Mouse (Mus musculus): ENCODE results near the gene Gpr27. TPM values are rescaled to one million over a fixed set of nuclear protein-coding genes. Genes with fewer than 3 reads are reported as not detected.

The Gpr27 gene
- total RNA-seq, 2 experiments from 2014 or later: 4.7 to 5.8 TPM

DNA sequence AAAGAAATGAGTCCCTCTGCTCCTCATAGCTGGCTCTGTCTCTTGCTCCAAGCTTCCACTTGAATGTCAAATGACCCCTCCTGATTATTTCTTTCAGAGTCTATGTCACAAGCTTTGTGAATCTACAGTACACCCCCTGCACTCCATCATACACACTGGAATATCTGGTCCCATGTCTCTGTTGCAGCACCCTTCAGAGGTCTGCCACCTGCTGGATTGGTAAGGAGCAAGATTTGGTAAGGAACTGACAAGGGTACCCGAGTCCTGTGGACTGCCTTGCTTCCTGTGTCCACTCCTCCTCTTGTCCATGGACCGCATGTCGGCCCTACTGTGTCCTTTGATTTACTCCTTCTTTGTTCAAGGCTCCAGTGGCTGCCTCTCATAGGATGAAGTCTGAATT is 20.7 kb upstream of the Gpr27 start:
- DNase-seq (ENCODE audit: low spot score in 2 of 2): no peak

DNA sequence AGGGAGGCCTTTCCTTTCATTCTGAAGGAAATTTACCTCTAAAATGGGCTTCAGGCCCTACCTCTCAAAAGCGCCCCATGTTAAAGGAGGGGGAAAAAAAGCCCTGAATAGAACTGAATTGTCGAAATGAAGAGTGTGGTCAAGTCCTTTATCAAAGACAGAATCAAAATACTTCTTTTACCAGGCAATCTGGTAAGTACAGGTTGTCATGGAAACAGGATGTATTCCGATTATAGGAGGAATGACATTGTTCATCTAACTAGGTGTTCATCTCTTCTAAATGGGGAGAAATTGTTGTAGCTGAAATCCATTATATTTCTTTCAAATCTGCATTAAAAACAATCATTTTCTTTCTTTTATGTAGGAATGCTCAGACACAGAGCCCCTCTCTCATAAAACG is 18.0 kb upstream of the Gpr27 start:
- no peak for DNase-seq (ENCODE audit: low spot score in 2 of 2)

DNA sequence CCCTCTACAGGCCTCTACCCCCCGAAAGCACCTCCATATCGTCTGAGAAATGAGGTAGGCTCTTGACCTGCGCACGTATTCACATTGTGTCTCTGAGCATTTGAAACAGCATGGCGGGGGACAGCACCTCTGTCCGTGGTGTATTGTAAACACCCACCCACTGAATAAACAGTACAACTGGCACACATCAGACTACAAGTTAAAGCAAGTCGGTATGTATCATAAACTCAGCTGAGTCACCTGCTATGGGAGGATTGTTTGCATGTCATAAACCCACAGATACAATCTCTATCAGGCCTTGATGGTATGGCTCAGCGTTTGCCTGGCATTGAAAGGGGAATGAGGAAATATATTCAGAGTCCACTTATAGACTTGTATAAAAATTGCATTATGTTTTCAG is 15.2 kb upstream of the Gpr27 start:
- DNase-seq (ENCODE audit: low spot score in 2 of 2): no peak

DNA sequence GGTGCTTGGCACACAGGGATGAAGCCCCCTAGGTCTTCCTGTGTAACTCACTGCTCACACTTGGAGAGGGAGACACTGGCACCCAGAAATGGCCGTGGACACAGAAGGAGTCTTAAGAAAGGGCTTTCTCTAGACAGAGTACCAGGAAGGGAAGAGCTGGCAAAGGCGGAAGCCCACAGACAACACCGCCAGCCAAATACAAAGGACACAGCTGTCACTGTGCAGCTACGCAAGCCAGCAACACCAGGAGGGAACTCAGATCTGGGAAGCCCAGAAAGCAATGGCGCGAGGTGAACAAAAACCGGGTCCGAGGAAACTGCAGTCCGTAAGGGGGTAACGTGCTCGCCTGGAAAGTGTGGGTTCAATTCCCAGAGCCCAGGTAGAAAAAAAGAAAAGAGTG is 14.4 kb upstream of the Gpr27 start:
- no peak for DNase-seq (ENCODE audit: low spot score in 2 of 2)

DNA sequence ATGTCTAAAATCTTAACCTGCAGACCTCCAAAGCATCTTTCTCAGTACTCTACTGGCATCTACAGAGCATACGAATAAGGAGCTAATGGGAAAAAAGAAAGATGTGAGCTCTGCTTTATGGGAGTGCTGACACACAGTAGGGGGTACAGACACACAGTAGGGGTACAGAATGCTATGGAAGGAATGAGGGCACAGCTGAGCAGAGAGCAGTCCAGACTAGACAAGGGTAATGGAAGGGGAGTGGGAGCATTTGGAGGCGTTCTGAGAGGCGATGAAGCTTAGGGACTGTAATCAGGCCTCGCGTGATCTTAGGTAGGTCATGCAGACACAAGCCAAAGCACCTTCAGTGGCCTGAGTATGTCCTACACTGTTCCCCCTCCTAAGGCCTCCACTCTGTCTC is 8.5 kb upstream of the Gpr27 start:
- no peak for DNase-seq (ENCODE audit: low spot score in 2 of 2)

DNA sequence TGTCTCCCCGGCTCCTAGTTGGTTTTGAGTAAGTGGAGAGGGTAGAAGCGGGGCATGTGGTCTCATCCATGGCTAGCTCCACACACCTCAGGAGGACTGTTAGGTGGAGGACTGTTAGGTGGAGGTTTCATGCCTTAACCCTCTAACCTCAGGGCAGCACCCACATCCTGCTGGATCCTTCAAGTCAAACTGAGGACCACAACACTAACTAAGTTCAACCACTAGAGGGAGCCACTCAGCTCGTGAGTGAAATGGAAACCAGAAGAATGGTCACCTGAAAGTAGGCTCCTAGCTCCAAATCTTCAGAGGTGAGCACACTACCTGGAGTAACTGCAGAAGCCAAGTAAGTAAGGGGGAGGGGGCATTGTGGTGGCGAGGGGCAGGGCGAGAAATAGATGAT is 7.6 kb upstream of the Gpr27 start:
- DNase-seq (ENCODE audit: low spot score in 2 of 2): no peak

DNA sequence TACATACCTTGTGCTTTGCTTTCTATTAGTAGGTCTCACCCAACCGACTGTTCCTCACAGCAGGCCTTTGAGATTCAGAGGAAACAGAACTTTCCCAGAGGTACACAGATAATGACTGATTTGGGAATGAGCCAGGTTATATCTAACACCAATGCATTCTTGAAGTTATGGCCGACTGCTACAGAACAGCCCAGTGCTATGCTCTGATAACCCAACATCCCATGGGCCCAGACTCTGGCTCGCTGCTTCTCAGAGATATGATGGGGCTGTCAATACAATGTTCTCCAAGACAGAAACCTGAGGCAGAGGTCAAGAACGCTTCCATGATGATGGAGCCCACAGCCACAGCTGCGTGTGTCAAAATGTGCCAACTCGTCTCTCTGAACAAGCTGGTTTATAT is 4.0 kb upstream of the Gpr27 start:
- DNase-seq (ENCODE audit: low spot score in 2 of 2): no peak

DNA sequence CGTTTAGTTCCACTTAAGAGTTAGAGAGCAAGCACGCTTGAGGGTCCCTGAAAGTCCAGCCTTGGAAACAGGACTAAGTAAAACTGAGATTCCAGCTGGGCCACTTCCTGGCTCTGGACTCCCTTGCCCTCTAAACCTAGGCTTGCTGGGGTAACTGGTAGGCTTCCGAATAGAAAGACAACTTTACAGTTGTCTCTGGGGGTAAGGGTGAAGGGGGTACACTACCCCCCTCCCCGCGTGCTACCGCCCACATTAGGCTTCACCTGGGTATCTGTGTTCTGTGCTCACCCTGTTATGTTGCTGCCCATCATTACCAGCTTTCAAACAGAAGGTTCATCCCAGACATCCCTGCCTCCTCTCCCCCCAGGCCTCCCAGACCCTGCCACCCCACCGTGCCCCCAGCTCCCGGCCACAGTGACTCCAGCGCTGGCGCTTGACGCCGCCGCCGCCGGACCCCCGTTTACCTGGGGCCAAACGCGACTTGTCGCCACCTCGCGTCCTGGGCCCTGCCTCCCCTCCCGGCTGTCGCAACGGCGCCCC is 743 bp upstream of the Gpr27 start:
- peak in 1 of 2 experiments; percentile 26 for DNase-seq (ENCODE audit: low spot score in 2 of 2)

DNA sequence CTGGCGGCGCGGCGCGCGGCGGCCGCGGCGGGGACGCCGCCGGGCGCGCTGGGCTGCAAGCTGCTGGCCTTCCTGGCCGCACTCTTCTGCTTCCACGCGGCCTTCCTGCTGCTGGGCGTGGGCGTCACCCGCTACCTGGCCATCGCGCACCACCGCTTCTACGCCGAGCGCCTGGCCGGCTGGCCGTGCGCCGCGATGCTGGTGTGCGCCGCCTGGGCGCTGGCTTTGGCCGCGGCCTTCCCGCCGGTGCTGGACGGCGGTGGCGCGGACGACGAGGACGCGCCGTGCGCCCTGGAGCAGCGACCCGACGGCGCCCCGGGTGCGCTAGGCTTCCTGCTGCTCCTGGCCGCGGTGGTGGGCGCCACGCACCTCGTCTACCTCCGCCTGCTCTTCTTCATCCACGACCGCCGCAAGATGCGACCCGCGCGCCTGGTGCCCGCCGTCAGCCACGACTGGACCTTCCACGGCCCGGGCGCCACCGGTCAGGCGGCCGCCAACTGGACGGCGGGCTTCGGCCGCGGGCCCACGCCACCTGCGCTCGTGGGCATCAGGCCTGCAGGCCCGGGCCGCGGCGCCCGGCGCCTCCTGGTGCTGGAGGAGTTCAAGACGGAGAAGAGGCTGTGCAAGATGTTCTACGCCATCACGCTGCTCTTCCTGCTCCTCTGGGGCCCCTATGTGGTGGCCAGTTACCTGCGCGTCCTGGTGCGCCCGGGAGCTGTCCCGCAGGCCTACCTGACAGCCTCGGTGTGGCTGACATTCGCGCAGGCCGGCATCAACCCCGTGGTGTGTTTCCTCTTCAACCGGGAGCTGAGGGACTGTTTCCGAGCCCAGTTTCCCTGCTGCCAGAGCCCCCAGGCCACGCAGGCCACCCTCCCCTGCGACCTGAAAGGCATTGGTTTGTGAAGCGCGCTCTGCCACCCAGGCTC is 700 bp downstream of the Gpr27 start:
- peak in 1 of 2 experiments; percentile 31 for DNase-seq (ENCODE audit: low spot score in 2 of 2)

DNA sequence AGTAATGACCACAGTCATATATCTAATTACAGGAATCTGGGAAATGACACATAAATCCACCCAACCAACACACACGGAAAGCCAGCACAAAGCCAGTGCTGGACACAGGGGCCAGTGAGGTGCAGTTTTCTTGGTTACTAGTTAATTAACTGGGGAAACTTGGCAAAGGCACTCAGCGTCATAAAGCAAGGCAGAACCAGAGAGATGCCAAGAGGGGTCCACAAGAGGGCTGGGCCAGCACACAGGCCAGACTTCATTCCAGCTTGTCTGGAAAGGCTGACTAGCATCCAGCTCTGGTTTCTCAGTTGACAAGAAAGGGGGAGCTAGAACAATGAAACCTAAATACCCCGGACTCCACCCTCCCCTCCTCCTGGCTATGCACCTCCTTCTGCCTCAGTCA is 8.0 kb downstream of the Gpr27 start:
- DNase-seq (ENCODE audit: low spot score in 2 of 2): no peak

DNA sequence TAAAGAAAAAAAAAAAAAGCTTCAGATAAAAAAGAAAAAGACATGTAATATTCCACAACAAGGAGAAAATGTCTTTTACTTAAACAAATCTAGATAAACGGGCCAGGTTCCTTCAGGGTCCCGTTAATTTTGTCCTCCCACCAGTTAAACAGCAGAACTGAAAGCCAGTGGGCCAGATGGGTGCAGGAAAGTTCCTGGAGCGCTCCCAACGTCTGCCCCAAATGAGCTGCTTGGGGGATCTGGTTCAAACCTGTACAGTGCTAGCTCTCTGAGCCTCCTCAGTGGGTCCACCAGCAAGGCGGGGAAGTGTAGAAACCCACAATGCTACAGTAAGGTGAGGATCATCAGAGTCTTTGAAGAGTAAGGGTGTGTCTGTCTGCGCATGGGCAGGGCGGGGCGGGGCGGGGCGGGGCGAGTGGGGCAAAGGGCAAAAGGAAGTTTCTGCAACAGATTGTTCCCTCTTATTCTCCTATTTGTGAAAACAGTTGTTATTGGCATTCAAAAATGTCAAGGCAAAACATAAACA is 19.2 kb downstream of the Gpr27 start:
- no peak for DNase-seq (ENCODE audit: low spot score in 2 of 2)

DNA sequence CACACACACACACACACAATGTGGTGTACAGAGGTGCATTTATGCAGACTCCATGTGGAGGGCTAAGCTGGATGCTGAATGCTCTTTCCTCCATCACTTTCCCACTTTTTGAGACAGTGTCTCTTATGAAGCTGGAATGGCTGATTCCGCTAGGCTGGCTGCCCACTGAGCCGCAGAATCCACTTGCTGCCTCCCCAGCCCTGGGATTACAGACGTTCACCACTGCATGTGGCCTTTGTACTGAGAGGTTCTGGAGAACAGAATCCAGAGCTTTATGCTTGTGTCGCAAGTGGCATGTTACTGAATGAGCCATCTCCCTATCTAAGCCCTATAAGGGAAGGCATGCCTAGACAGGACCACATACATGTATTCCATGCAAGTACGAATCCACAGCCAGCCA is 20.8 kb downstream of the Gpr27 start:
- no peak for DNase-seq (ENCODE audit: low spot score in 2 of 2)

DNA sequence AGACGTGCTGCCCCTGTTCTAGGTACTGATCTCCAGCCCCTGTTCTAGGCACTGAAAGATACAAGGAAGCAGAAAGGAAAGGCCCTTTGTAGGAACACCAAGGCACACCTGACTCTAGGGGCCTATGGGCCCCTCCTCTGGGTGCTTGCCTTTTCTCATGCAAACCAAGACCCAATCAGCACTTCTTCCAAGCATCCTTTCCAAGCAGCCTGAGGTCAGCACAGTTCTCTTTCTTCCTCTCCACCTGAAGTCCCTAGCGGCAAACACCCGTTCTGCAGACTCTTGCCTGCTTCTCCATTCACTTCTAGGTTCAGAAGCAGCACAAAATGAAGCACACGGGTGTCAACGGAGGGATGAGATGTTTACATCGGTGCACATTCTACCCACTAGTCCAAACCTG is 22.7 kb downstream of the Gpr27 start:
- no peak for DNase-seq (ENCODE audit: low spot score in 2 of 2)

DNA sequence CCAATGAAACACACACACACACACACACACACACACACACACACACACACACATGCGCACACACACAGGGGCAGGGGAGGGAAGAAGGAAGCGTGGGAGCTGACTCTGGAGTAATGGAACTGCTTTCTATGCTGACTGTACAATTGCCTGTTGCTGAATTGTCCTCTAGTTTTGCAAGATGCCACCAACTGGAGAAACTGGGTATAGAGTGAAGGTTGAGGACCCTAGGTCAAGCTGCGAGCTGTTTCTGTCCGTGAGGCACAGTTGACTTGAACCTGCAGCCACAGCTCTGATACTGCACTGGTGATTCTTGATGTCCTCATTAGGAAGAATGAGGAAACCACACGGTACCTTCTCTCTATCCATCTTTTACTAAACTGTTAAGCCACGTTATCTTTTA is 23.4 kb downstream of the Gpr27 start:
- DNase-seq (ENCODE audit: low spot score in 2 of 2): no peak

DNA sequence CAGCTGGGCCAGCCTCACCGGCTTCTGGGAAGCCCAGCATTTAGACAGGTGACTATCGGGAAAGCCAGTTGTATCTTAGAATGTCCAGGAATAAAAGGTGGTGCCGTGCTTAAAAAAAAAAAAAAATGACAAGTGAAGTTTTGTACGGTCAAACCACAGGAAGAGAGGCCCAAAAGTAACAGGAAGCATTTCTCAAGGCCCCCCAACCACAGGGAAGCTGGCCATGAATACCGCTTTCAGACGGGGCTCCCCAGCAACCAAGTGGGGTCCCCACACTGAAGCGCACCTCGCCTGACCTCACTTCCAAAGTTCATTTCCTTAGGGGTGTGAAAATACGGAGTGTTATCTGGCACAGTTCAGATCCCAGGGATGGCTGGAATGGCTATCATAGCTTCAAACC is 28.6 kb downstream of the Gpr27 start:
- no peak for DNase-seq (ENCODE audit: low spot score in 2 of 2)

DNA sequence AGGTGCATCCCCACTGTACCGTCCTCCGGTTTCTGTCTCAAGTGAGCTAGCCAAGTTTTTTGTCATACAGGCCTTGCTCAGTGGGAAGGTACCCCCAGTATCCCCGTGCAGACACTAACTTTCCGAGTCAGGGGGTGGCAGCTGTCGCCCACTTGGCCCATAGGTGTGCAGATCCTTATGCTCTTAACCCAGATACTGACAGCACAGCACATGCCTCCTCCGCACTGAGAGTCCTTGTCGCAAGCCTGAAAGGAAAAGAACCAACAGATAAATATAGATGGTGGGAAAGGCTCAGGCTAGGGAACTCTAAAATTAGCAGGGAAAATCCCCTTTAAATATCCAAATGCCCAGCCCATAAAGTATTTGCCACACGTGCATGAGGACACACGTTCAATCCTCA is 29.9 kb downstream of the Gpr27 start:
- no peak for DNase-seq (ENCODE audit: low spot score in 2 of 2)

DNA sequence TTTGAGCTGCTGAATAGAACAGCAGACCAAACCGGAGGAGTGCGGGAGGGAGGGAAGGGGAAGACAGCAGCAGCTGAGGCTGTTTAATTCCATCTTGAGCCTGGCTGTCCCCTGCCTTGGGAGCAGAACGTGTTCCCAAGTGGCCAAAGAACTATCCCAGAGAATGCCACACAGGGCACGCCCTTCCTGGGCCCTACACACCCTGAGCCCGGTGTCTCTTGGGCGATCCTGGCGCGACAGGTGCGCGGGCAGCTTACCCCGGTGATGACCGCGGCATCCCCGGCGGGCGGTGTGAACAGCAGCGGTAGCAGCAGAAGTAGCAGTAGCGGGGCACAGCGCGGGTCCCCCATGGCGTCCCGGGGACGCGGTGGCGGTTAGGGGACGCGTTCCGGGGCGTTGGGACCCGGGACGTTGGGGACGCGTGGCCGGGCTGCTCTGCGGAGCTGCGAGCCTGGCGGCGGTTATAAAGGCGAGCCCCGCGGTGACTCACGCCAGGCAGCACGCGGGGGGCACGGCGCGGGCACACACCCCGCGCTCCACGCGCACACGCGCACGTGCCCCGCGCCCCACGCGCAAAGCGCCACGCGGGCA is 33.6 kb downstream of the Gpr27 start, which contains the start of gene Prok2:
Gene Prok2, minus strand, starts transcription at position 422 of the 591 bp plus-strand sequence.
- peak in 1 of 2 experiments; percentile 19 for DNase-seq (ENCODE audit: low spot score in 2 of 2)

DNA sequence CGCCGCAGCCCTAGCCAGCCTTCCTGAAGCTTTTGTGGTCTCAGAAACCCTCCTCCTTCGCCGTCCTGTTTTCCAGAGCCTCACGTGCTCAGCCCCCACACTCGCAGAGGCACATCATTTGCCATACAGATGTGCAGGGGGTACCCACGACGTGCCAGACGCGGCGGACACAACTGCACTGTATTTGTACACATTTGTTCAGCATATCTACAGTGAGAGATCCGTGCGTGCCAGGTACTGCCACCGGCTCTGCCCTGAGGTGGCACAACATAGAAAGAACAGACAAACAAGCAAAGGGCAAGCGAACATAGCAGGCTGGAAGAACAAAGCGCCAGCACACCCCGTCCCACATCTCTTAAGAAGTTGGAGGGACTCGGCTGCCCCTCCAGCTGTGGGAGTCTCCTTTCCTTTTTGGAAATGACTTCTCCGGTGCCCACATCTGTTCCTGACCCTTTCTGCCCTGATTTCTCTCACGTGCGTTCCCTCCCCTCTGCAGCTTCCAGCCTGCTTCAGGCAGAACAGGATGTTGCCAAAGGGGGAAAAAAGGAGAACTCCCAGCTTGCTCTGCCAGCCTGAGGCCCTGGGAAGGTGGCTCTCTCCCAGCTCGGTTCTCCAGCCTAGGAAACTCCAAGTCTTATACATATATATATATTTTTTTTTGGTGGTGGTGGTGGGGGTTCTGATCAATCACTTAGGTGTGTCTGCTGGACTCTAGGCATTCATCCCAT is 34.3 kb downstream of the Gpr27 start:
- DNase-seq (ENCODE audit: low spot score in 2 of 2): peak in 1 of 2 experiments; percentile 15

DNA sequence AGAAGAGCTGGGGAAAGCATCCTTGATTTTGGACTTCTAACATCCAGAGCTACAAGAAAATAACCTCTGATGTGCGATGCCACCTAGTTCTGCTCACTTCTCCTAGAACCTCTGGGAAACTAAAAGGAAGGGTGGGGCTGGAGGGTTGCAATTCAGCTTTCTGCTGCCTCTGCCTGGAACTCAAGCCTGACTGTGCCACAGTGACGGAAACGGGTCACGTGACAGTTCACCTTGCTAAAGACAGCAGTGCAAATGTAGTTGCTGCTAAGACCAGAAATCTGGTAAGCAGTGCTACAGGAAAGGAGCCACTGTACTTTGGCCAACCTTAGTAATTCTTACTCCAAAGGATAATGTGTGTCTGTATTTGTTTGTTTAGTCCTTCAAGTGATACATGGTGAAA is 37.4 kb downstream of the Gpr27 start:
- no peak for DNase-seq (ENCODE audit: low spot score in 2 of 2)

DNA sequence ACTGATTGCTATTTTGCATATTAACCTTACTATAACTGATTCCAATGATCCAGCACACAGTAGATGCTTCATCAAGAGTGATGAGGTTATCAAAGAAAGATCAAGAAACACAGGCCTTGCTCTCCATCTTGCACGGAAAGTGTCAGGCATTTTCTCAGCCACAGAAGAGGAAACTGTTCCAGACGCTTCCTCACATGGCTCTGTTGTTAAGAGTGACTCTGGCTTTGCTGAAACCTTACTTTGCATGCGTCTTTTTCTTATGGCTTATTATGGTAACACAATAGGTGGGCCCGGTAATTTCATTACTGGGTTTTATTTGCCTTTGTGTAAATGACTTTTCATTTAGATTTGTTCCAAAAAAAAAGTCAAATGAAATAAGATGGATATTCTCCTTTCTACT is 39.4 kb downstream of the Gpr27 start:
- DNase-seq (ENCODE audit: low spot score in 2 of 2): no peak

DNA sequence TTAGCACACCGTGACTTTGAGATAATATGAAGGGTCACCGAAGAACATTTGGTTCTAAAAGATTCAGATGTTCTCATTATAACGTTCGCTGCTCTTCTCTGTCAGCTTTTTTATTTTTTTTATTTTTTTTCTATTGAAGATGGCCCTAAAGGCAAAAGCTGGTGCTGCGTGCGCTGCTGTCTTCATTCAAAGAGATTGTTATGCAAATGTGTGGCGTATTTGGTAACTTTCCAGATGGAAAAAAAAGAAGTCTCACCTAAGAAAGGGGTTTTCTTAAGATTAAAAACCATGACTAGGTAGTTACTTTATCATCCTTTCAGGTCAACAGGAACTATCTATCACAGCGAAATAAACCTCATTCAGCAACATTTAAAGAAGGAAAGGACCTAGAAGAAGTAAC is 40.2 kb downstream of the Gpr27 start:
- no peak for DNase-seq (ENCODE audit: low spot score in 2 of 2)

DNA sequence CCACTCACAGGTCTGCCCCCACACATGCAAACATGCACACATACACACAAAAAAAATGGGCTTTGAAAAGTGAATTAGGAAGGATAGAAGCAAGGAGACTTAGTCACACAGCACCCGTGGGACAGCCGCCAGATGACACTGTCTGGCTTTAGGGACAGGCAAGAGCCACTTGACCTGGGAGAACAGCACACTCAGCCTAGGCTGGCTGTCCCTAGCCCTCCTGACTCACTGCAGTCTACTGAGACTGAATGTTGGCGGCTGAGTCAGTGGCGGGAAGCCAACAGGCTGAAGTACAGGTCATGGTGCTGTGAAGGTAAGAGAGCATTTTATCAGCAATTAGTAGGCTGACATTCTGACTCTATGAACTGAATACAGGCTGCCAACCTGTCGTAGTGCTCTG is 42.2 kb downstream of the Gpr27 start:
- no peak for DNase-seq (ENCODE audit: low spot score in 2 of 2)

Measured in gastrocnemius, postnatal 4 days (tissue).